Mouse (Mus musculus): ENCODE data around the gene Cggbp1. TPM values are rescaled to one million over a fixed set of nuclear protein-coding genes. Genes with fewer than 3 reads are reported as not detected.

Cggbp1 gene
- polyA plus RNA-seq, 1 experiment from 2014 or later = 109 TPM

DNA sequence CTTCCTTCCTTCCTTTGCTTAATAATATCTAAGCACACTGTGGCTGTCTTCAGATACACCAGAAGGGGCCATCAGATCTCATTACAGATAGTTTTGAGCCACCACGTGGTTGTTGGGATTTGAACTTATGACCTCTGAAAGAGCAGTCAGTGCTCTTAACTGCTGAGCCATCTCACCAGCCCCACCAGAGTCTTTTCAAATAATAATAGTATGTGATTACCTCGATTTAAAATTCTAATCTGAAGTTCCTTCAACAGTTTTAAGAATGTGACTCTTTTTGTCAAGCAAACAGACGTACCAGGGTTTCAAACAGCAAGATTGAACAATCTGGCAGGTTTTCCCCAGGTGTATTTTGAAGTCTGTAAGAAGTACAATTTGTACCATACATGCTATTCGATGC lies 33.8 kb downstream of the Cggbp1 start:
- no peak overlapping the region for H3K4me3 ChIP-seq (ENCODE audit: low read depth, low read length)
- H3K4me1 ChIP-seq (replicated peaks; ENCODE audit: control insufficient read depth, insufficient read depth, low read length) = no peaks in the 10 kb centered on the region
- H3K9ac ChIP-seq (ENCODE audit: low read depth, low read length) = no peak overlapping the region
- ATAC-seq (ENCODE audit: low FRiP score) = no peak
- no peak overlapping the region for H3K4me2 ChIP-seq (replicated peaks; ENCODE audit: low read depth, low read length)
- H3K27me3 ChIP-seq (ENCODE audit: control insufficient read depth, insufficient read depth, low read length) = no peaks in the 10 kb centered on the region
- DNase-seq (ENCODE audit: low spot score) = no peak
- H3K9me3 ChIP-seq (ENCODE audit: control insufficient read depth, low read length) = no peaks in the 10 kb centered on the region
- WGBS = 42% methylated on average over 4 of the region's 4 CpGs
- no peak overlapping the region for H3K27ac ChIP-seq (ENCODE audit: low read depth, low read length)
- H3K36me3 ChIP-seq (ENCODE audit: control insufficient read depth, insufficient read depth, low read length) = no peaks in the 10 kb centered on the region

DNA sequence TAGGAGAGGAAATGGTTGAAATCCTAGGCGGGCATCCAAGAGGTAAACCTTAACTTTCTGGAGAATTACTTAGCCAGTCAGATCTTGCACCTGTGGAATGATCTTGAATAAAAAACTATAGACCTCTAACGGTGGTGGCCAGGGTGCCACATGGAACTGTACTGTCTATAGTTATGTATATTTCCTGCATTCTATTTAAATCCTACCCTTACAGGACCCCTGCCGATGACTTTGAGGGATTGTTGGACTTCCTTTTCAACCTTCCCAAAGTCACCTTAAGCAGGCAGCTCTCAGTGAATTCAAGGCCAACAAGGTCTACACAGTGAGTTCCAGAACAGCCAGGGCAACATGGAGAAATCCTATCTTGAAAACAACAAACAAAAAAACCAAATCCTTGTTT lies 37.7 kb downstream of the Cggbp1 start:
- Histone ChIP-seq H3K9ac (ENCODE audit: low read depth, low read length) (no peak overlapping the region), H3K4me2 (replicated peaks; ENCODE audit: low read depth, low read length) (no peak overlapping the region), H3K4me3 (ENCODE audit: low read depth, low read length) (no peak overlapping the region), H3K27ac (ENCODE audit: low read depth, low read length) (no peak overlapping the region), H3K27me3 (ENCODE audit: control insufficient read depth, insufficient read depth, low read length) (no peaks in the 10 kb centered on the region), H3K4me1 (replicated peaks; ENCODE audit: control insufficient read depth, insufficient read depth, low read length) (no peaks in the 10 kb centered on the region), H3K36me3 (ENCODE audit: control insufficient read depth, insufficient read depth, low read length) (no peaks in the 10 kb centered on the region), H3K9me3 (ENCODE audit: control insufficient read depth, low read length) (no peaks in the 10 kb centered on the region)
- 88% methylated on average over 3 of the region's 3 CpGs for WGBS
- no peak for ATAC-seq (ENCODE audit: low FRiP score)
- no peak for DNase-seq (ENCODE audit: low spot score)

DNA sequence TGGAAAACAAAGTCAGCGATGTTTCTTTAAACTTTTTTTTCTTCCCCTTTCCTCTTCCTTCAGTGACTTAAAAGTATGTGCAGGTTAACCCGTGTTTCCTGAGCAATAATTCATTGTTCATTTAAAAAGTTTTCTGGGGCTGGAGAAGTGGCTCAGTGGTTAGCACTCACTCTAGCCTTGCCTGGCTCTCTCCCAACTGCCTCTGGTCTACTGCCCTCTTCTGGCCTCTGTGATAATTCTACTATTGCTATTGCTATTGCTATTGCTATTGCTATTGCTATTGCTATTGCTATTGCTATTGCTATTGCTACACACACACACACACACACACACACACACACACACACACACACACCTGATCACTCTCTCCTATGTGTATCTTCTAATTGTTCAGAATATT lies 47.3 kb downstream of the Cggbp1 start:
- 79% methylated on average over 2 of the region's 2 CpGs for WGBS
- no peak overlapping the region for H3K4me2 ChIP-seq (replicated peaks; ENCODE audit: low read depth, low read length)
- no peaks in the 10 kb centered on the region for H3K4me1 ChIP-seq (replicated peaks; ENCODE audit: control insufficient read depth, insufficient read depth, low read length)
- no peaks in the 10 kb centered on the region for H3K27me3 ChIP-seq (ENCODE audit: control insufficient read depth, insufficient read depth, low read length)
- DNase-seq (ENCODE audit: low spot score) (no peak), ATAC-seq (ENCODE audit: low FRiP score) (no peak)
- H3K27ac ChIP-seq (ENCODE audit: low read depth, low read length) = no peak overlapping the region
- no peak overlapping the region for H3K4me3 ChIP-seq (ENCODE audit: low read depth, low read length)
- no peaks in the 10 kb centered on the region for H3K36me3 ChIP-seq (ENCODE audit: control insufficient read depth, insufficient read depth, low read length)
- H3K9ac ChIP-seq (ENCODE audit: low read depth, low read length) = no peak overlapping the region
- H3K9me3 ChIP-seq (ENCODE audit: control insufficient read depth, low read length) = no peaks in the 10 kb centered on the region

DNA sequence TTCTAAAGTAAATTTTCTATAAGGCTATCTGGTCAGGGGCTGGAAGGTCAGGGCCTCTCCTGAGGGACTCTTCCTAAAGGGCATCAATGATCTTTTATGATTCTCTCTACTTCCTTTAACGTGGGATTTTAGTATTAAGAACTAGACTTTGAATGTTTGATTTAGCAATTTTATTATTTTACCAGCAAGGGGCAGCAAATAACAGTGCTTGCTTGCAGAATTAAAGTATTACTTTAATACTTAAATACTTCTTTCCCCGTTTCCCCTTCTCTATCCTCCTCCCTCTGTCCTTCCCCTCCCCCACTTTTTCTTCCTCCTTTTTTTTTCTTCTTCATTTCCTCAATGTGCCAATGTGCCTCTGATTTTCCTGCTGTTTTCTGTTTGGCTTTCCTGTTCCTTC lies 51.5 kb downstream of the Cggbp1 start:
- Histone ChIP-seq H3K9me3 (ENCODE audit: control insufficient read depth, low read length) (no peaks in the 10 kb centered on the region), H3K27ac (ENCODE audit: low read depth, low read length) (no peak overlapping the region), H3K4me3 (ENCODE audit: low read depth, low read length) (no peak overlapping the region), H3K4me2 (replicated peaks; ENCODE audit: low read depth, low read length) (no peak overlapping the region), H3K4me1 (replicated peaks; ENCODE audit: control insufficient read depth, insufficient read depth, low read length) (no peaks in the 10 kb centered on the region), H3K9ac (ENCODE audit: low read depth, low read length) (no peak overlapping the region), H3K36me3 (ENCODE audit: control insufficient read depth, insufficient read depth, low read length) (no peaks in the 10 kb centered on the region), H3K27me3 (ENCODE audit: control insufficient read depth, insufficient read depth, low read length) (no peaks in the 10 kb centered on the region)
- no peak for ATAC-seq (ENCODE audit: low FRiP score)
- 77% methylated on average over 2 of the region's 2 CpGs for WGBS
- DNase-seq (ENCODE audit: low spot score) = no peak

DNA sequence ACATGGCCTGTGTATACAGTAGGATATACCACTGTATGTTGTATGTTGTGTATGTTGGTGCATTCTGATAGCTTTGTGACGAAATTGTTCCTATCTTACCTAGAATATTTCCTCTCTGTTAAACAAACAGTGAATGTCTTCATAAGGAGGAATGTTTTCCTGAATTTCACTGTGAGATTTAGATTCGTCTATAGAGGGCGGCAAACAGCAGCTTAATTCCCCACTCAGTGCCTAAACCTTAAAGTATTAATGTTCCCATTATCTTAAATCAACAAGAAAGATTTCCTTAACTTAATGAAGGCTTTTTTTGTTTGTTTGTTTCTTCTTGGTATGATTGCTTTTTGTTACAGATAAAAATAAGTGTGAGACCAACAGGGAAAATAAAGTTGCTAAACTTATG lies 55.3 kb downstream of the Cggbp1 start:
- Histone ChIP-seq H3K27me3 (ENCODE audit: control insufficient read depth, insufficient read depth, low read length) (no peaks in the 10 kb centered on the region), H3K4me1 (replicated peaks; ENCODE audit: control insufficient read depth, insufficient read depth, low read length) (no peaks in the 10 kb centered on the region), H3K4me3 (ENCODE audit: low read depth, low read length) (no peak overlapping the region), H3K9ac (ENCODE audit: low read depth, low read length) (no peak overlapping the region), H3K4me2 (replicated peaks; ENCODE audit: low read depth, low read length) (no peak overlapping the region), H3K9me3 (ENCODE audit: control insufficient read depth, low read length) (no peaks in the 10 kb centered on the region), H3K27ac (ENCODE audit: low read depth, low read length) (no peak overlapping the region), H3K36me3 (ENCODE audit: control insufficient read depth, insufficient read depth, low read length) (no peaks in the 10 kb centered on the region)
- no peak for ATAC-seq (ENCODE audit: low FRiP score)
- 43% methylated on average over 3 of the region's 3 CpGs for WGBS
- DNase-seq (ENCODE audit: low spot score) = no peak

DNA sequence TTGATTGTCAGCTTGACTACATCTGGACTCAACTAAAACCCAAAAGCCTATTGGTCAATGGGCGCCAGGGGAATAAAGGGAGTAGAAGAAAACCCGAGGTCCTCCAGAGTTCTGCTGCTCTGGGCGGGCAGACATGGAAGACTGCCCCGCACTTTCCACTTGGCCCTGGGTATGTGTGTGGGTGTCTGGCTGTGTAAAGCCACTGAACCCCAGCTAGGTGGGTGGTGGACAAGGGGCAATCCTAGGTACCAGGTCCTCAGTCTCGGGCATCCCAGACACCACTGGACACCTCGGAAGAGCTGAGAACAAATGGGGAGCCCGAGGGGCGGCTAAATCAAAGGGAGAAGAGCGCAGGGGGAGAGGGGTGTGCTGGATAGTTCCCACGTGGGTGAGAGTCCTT lies 57.0 kb downstream of the Cggbp1 start:
- no peaks in the 10 kb centered on the region for H3K4me1 ChIP-seq (replicated peaks; ENCODE audit: control insufficient read depth, insufficient read depth, low read length)
- no peak overlapping the region for H3K27ac ChIP-seq (ENCODE audit: low read depth, low read length)
- 80% methylated on average over 10 of the region's 10 CpGs for WGBS
- H3K4me2 ChIP-seq (replicated peaks; ENCODE audit: low read depth, low read length) = no peak overlapping the region
- H3K4me3 ChIP-seq (ENCODE audit: low read depth, low read length) = no peak overlapping the region
- ATAC-seq (ENCODE audit: low FRiP score) (no peak), DNase-seq (ENCODE audit: low spot score) (no peak)
- H3K36me3 ChIP-seq (ENCODE audit: control insufficient read depth, insufficient read depth, low read length) = no peaks in the 10 kb centered on the region
- no peaks in the 10 kb centered on the region for H3K27me3 ChIP-seq (ENCODE audit: control insufficient read depth, insufficient read depth, low read length)
- no peaks in the 10 kb centered on the region for H3K9me3 ChIP-seq (ENCODE audit: control insufficient read depth, low read length)
- no peak overlapping the region for H3K9ac ChIP-seq (ENCODE audit: low read depth, low read length)

Other genes starting within 250 kb of the Cggbp1 start
- not detected in 2 replicates for gene Csnka2ip, start 249.6 kb upstream of the Cggbp1 start, polyA plus RNA-seq (2014; fragmentation: Nextera tagmentation; extraction: Ambion mirVana)
- gene 4930453N24Rik, start 80.8 kb upstream of the Cggbp1 start, polyA plus RNA-seq (2014; fragmentation: Nextera tagmentation; extraction: Ambion mirVana) = 34.5 and 39.7 TPM in 2 replicates
- gene Zfp654, start 344 bp upstream of the Cggbp1 start, polyA plus RNA-seq (2014; fragmentation: Nextera tagmentation; extraction: Ambion mirVana) = 7.6 and 9.6 TPM in 2 replicates